Mouse (Mus musculus) layer of hippocampus, adult 8-10 months (tissue): ENCODE results near the gene Pdss2. TPM values are rescaled to one million over a fixed set of nuclear protein-coding genes. Genes with fewer than 3 reads are reported as not detected.
"Not testable (repeated sequence)": the region's sequence is repeated elsewhere in the genome, so short reads cannot be mapped to it uniquely, and the experiment has no call there.

Experiments used
- DNase-seq, 2 experiments: peaks; one replicate each; pipeline ENCODE4 v3.0.0; 2022; ENCODE audit warnings: low spot score in 2 of 2
- total RNA-seq, 4 experiments: library from RNA; stranded (reverse); gene quantifications; 2 replicates each; pipeline ENCODE4 v1.2.4; 2022

The Pdss2 gene
- total RNA-seq, 4 experiments from 2014 or later = 17.4 to 21.2 (median 18.2) TPM

GRCm38 (mm10) chr10:43373035-43373434 is 151.7 kb downstream of the Pdss2 start:
- DNase-seq = no peak

- DNase-seq = no peak
Measured at GRCm38 (mm10) chr10:43373666-43374065, 152.4 kb downstream of the Pdss2 start.

- no peak for DNase-seq
Measured at GRCm38 (mm10) chr10:43375286-43375685, 154.0 kb downstream of the Pdss2 start.

- no peak for DNase-seq
Measured at GRCm38 (mm10) chr10:43376749-43377148, 155.5 kb downstream of the Pdss2 start.

GRCm38 (mm10) chr10:43378279-43378678 is 157.0 kb downstream of the Pdss2 start:
- peak in 1 of 2 experiments; percentile 63 for DNase-seq

- DNase-seq = no peak
Measured at GRCm38 (mm10) chr10:43378732-43379644, 157.7 kb downstream of the Pdss2 start.

GRCm38 (mm10) chr10:43382660-43383059 is 161.4 kb downstream of the Pdss2 start:
- DNase-seq = no peak

- no peak for DNase-seq
Measured at GRCm38 (mm10) chr10:43384623-43385022, 163.3 kb downstream of the Pdss2 start.

- DNase-seq = no peak
Measured at GRCm38 (mm10) chr10:43392921-43393320, 171.6 kb downstream of the Pdss2 start.

- no peak for DNase-seq
Measured at GRCm38 (mm10) chr10:43393818-43394217, 172.5 kb downstream of the Pdss2 start.

- peak; percentile 26 to 29 for DNase-seq
Measured at GRCm38 (mm10) chr10:43395824-43396223, 174.5 kb downstream of the Pdss2 start.

- no peak for DNase-seq
Measured at GRCm38 (mm10) chr10:43399596-43400316, 178.5 kb downstream of the Pdss2 start.

- no peak for DNase-seq
Measured at GRCm38 (mm10) chr10:43406107-43406506, 184.8 kb downstream of the Pdss2 start.

GRCm38 (mm10) chr10:43406885-43407284 is 185.6 kb downstream of the Pdss2 start:
- DNase-seq = no peak

- no peak for DNase-seq
Measured at GRCm38 (mm10) chr10:43409506-43410230, 188.4 kb downstream of the Pdss2 start.

GRCm38 (mm10) chr10:43411164-43411563 is 189.9 kb downstream of the Pdss2 start:
- DNase-seq = not testable (repeated sequence)

GRCm38 (mm10) chr10:43417346-43417745 is 196.1 kb downstream of the Pdss2 start:
- DNase-seq = no peak

GRCm38 (mm10) chr10:43420660-43421413 is 199.6 kb downstream of the Pdss2 start:
- DNase-seq = peak; percentile 45 to 61

- no peak for DNase-seq
Measured at GRCm38 (mm10) chr10:43422061-43422770, 200.9 kb downstream of the Pdss2 start.

GRCm38 (mm10) chr10:43424545-43424944 is 203.3 kb downstream of the Pdss2 start:
- DNase-seq = no peak
